Mouse (Mus musculus): Measurements from ENCODE around the gene Ltk. TPM values are rescaled to one million over a fixed set of nuclear protein-coding genes. Genes with fewer than 3 reads are reported as not detected.
A peak's percentile ranks its signal among the peaks of the same experiment; 100 is the strongest.

Ltk gene
- polyA plus RNA-seq, 1 experiment from 2014 or later, result not detected

- WGBS, result 4% methylated on average over 12 of the region's 31 CpGs
Observed at GRCm38 (mm10) chr2:119757601-119758100, 2.6 kb downstream of the Ltk start.

GRCm38 (mm10) chr2:119749260-119749659 lies 11.0 kb downstream of the Ltk start:
- Histone ChIP-seq H3K36me3 (no peaks in the 10 kb centered on the region), H3K9me3 (no peaks in the 10 kb centered on the region), H3K9ac (no peak overlapping the region), H3K4me1 (peaks cover 5% of the 10 kb centered on the region), H3K4me3 (no peak overlapping the region), H3K27ac (no peak overlapping the region), H3K4me2 (replicated peaks) (no peak overlapping the region), H3K27me3 (peaks cover 95% of the 10 kb centered on the region)
- 77% methylated on average over 13 of the region's 13 CpGs for WGBS
- ATAC-seq (ENCODE audit: low FRiP score, low read depth), result no peak

More at GRCm38 (mm10) chr2:119757601-119758100, 2.6 kb downstream of the Ltk start:
- Histone ChIP-seq H3K4me2 (replicated peaks) (peak overlapping the region; percentile 100), H3K36me3 (no peaks in the 10 kb centered on the region), H3K4me1 (peaks cover 16% of the 10 kb centered on the region), H3K27ac (no peak overlapping the region), H3K9ac (peak overlapping the region; percentile 70), H3K9me3 (no peaks in the 10 kb centered on the region), H3K4me3 (peak overlapping the region; percentile 61), H3K27me3 (peaks cover 99% of the 10 kb centered on the region)
- ATAC-seq (ENCODE audit: low FRiP score, low read depth), result no peak

- Histone ChIP-seq H3K4me3 (no peak overlapping the region), H3K27me3 (peaks cover 95% of the 10 kb centered on the region), H3K4me2 (replicated peaks) (no peak overlapping the region), H3K36me3 (no peaks in the 10 kb centered on the region), H3K9me3 (no peaks in the 10 kb centered on the region), H3K9ac (no peak overlapping the region), H3K4me1 (peaks cover 22% of the 10 kb centered on the region), H3K27ac (no peak overlapping the region)
- ATAC-seq (ENCODE audit: low FRiP score, low read depth), result no peak
- WGBS, result 65% methylated on average over 7 of the region's 7 CpGs
Observed at GRCm38 (mm10) chr2:119747554-119747953, 12.7 kb downstream of the Ltk start.

- peaks cover 78% of the 10 kb centered on the region for H3K27me3 ChIP-seq
- no peaks in the 10 kb centered on the region for H3K36me3 ChIP-seq
- 4% methylated on average over 1 of the region's 1 CpGs for WGBS
- ATAC-seq (ENCODE audit: low FRiP score, low read depth), result no peak
- H3K4me2 ChIP-seq (replicated peaks), result no peak overlapping the region
- no peak overlapping the region for H3K9ac ChIP-seq
- H3K9me3 ChIP-seq, result no peaks in the 10 kb centered on the region
- H3K27ac ChIP-seq, result no peak overlapping the region
- no peak overlapping the region for H3K4me3 ChIP-seq
- H3K4me1 ChIP-seq, result peaks cover 34% of the 10 kb centered on the region
Observed at GRCm38 (mm10) chr2:119745281-119745680, 14.9 kb downstream of the Ltk start.

- peaks cover 34% of the 10 kb centered on the region for H3K4me1 ChIP-seq
- no peaks in the 10 kb centered on the region for H3K36me3 ChIP-seq
- H3K27ac ChIP-seq, result no peak overlapping the region
- H3K4me3 ChIP-seq, result peak overlapping the region; percentile 25
- peak overlapping the region; percentile 31; the same call in 1 of the 2 replicates for H3K9ac ChIP-seq
- H3K4me2 ChIP-seq (replicated peaks), result peak overlapping the region; percentile 100
- no peaks in the 10 kb centered on the region for H3K9me3 ChIP-seq
- no peak for ATAC-seq (ENCODE audit: low FRiP score, low read depth)
- peaks cover 69% of the 10 kb centered on the region for H3K27me3 ChIP-seq
- 3% methylated on average over 46 of the region's 46 CpGs for WGBS
Observed at GRCm38 (mm10) chr2:119744163-119745111, 15.8 kb downstream of the Ltk start.

- H3K4me3 ChIP-seq, result peak overlapping the region; percentile 25; the same call in 1 of the 2 replicates
- peak overlapping the region; percentile 100 for H3K4me2 ChIP-seq (replicated peaks)
- H3K27ac ChIP-seq, result no peak overlapping the region
- no peaks in the 10 kb centered on the region for H3K9me3 ChIP-seq
- no peak for ATAC-seq (ENCODE audit: low FRiP score, low read depth)
- H3K4me1 ChIP-seq, result peaks cover 34% of the 10 kb centered on the region
- H3K36me3 ChIP-seq, result no peaks in the 10 kb centered on the region
- peaks cover 63% of the 10 kb centered on the region for H3K27me3 ChIP-seq
- H3K9ac ChIP-seq, result no peak overlapping the region
- WGBS, result 3% methylated on average over 22 of the region's 22 CpGs
Observed at GRCm38 (mm10) chr2:119743808-119744162, 16.4 kb downstream of the Ltk start.

GRCm38 (mm10) chr2:119743176-119743807 lies 16.9 kb downstream of the Ltk start:
- Histone ChIP-seq H3K36me3 (no peaks in the 10 kb centered on the region), H3K27me3 (peaks cover 62% of the 10 kb centered on the region), H3K4me3 (peak overlapping the region; percentile 69), H3K4me1 (peaks cover 34% of the 10 kb centered on the region), H3K4me2 (replicated peaks) (peak overlapping the region; percentile 100), H3K9ac (no peak overlapping the region), H3K27ac (no peak overlapping the region), H3K9me3 (no peaks in the 10 kb centered on the region)
- 7% methylated on average over 27 of the region's 31 CpGs for WGBS
- no peak for ATAC-seq (ENCODE audit: low FRiP score, low read depth)

GRCm38 (mm10) chr2:119742461-119743175 lies 17.6 kb downstream of the Ltk start:
- peaks cover 34% of the 10 kb centered on the region for H3K4me1 ChIP-seq
- H3K27me3 ChIP-seq, result peaks cover 62% of the 10 kb centered on the region
- H3K4me2 ChIP-seq (replicated peaks), result peak overlapping the region; percentile 100
- no peak overlapping the region for H3K27ac ChIP-seq
- H3K36me3 ChIP-seq, result no peaks in the 10 kb centered on the region
- peak; percentile 25 for ATAC-seq (ENCODE audit: low FRiP score, low read depth)
- under 1% methylated on average over 54 of the region's 70 CpGs for WGBS
- H3K4me3 ChIP-seq, result peak overlapping the region; percentile 69
- no peaks in the 10 kb centered on the region for H3K9me3 ChIP-seq
- H3K9ac ChIP-seq, result peak overlapping the region; percentile 63

GRCm38 (mm10) chr2:119741581-119742411 lies 18.4 kb downstream of the Ltk start, which contains the start of gene Itpka:
Gene Itpka (plus strand): TSS chr2:119742337.
- peaks cover 62% of the 10 kb centered on the region for H3K27me3 ChIP-seq
- H3K9me3 ChIP-seq, result no peaks in the 10 kb centered on the region
- under 1% methylated on average over 38 of the region's 53 CpGs for WGBS
- ATAC-seq (ENCODE audit: low FRiP score, low read depth), result peak; percentile 89
- peak within 1 kb of the TSS; percentile 100 for H3K4me2 ChIP-seq (replicated peaks)
- H3K36me3 ChIP-seq, result no peaks in the 10 kb centered on the region
- 0 out of 2 replicates have a peak within 1 kb of the TSS, but pooled peaks have one; percentile 53 for H3K27ac ChIP-seq
- H3K4me1 ChIP-seq, result peaks cover 37% of the 10 kb centered on the region
- H3K4me3 ChIP-seq, result peak within 1 kb of the TSS; percentile 69
- peak within 1 kb of the TSS; percentile 63 for H3K9ac ChIP-seq

GRCm38 (mm10) chr2:119740567-119740966 lies 19.7 kb downstream of the Ltk start:
- H3K4me3 ChIP-seq, result no peak overlapping the region
- H3K27ac ChIP-seq, result no peak overlapping the region
- WGBS, result 27% methylated on average over 2 of the region's 2 CpGs
- peaks cover 58% of the 10 kb centered on the region for H3K27me3 ChIP-seq
- peaks cover 4% of the 10 kb centered on the region for H3K36me3 ChIP-seq
- no peak for ATAC-seq (ENCODE audit: low FRiP score, low read depth)
- no peak overlapping the region for H3K9ac ChIP-seq
- H3K4me2 ChIP-seq (replicated peaks), result no peak overlapping the region
- H3K9me3 ChIP-seq, result no peaks in the 10 kb centered on the region
- H3K4me1 ChIP-seq, result peaks cover 38% of the 10 kb centered on the region

- Histone ChIP-seq H3K9ac (0 out of 2 replicates have a peak overlapping the region, but pooled peaks have one; percentile 31), H3K9me3 (no peaks in the 10 kb centered on the region), H3K4me2 (replicated peaks) (no peak overlapping the region), H3K27me3 (peaks cover 24% of the 10 kb centered on the region), H3K4me1 (peaks cover 15% of the 10 kb centered on the region), H3K4me3 (no peak overlapping the region), H3K36me3 (peaks cover 38% of the 10 kb centered on the region), H3K27ac (no peak overlapping the region)
- ATAC-seq (ENCODE audit: low FRiP score, low read depth), result no peak
- 17% methylated on average over 12 of the region's 12 CpGs for WGBS
Observed at GRCm38 (mm10) chr2:119737124-119737523, 23.1 kb downstream of the Ltk start.
